Mouse (Mus musculus) erythroblast, embryonic 14.5 days (primary cell): ENCODE measurements around the gene Cav3.

Experiments used
- GATA1 ChIP-seq: IDR thresholded peaks from 2 replicates; pipeline ENCODE4 v1.6.1; 2012; ENCODE audit warnings: low read length, inconsistent platforms, mixed read lengths
- TAL1 ChIP-seq: IDR thresholded peaks from 3 replicates; pipeline ENCODE4 v1.6.1; 2012; ENCODE audit warnings: low read length, inconsistent platforms, mixed read lengths

DNA sequence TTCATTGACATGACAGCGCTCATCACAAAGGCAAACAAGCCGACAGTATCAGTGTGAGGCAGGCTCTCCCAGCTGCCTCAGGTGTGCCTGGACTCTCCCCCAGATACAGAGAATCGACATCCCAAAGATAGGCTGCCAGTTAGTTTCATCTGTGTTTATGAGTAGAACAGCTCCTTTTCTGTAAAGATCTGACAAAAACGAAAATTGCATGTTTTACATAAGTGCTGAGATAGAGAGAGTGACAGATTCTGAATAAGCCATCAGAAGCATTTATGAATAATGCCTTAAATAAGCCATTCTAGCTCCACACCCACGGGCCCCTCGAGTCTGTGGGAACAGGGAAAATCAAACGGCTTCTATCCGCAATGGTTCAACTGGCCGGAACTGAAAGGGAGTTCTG lies 40.0 kb upstream of the Cav3 start:
- TF ChIP-seq GATA1 (no peak), TAL1 (no peak)
